Mouse (Mus musculus) brain, embryonic 14.5 days (tissue): ENCODE measurements around the gene Prpf8.

Source experiments
- CTCF ChIP-seq: fragments of 200-500 bp; IDR thresholded peaks from 2 replicates; pipeline ENCODE4 v1.5.1; 2012; ENCODE audit warnings: inconsistent platforms, mild to moderate bottlenecking, moderate library complexity, borderline replicate concordance; ENCODE audit not compliant: insufficient read depth, insufficient read length; ENCODE audit errors: extremely low read depth
- POLR2A ChIP-seq: fragments of 200-500 bp; IDR thresholded peaks from 2 replicates; pipeline ENCODE4 v1.6.1; 2012; ENCODE audit warnings: mild to moderate bottlenecking, inconsistent platforms, borderline replicate concordance; ENCODE audit not compliant: poor library complexity, insufficient read depth, insufficient read length, severe bottlenecking; ENCODE audit errors: extremely low read depth

DNA sequence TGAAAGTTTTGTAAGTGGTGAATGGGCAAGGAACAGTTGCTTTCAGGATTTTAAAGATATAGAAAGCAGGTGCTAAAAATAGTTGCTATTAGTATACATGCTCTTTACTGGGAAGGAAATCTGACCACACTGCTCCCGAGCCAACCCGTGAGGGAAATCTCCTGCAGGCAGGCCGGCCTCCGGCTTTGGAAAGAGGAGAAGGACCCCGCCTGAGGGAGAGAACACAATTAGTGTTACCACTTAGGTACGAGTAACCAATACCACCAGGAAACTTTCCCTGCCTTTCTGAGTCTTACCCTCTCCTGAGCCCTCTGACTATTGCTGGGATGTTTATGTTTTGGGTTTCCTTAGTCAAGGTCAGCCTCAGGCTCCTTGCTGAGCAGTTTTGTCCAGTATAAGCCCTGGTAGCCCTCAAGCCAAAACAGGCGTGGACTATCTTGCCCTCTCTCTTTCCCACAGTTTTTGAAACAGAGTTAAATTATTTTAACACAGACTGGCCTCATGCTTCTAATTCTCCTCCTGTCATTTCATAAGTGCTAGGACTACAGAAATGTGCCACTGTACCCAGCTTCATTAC is 66.4 kb downstream of the Prpf8 start:
- TF ChIP-seq POLR2A = no peak
- TF ChIP-seq CTCF = no peak
